Mouse (Mus musculus) brain, embryonic 14.5 days (tissue): ENCODE measurements around the gene Zfp866.

Source experiments
- CTCF ChIP-seq: fragments of 200-500 bp; IDR thresholded peaks from 2 replicates; pipeline ENCODE4 v1.5.1; 2012; ENCODE audit warnings: inconsistent platforms, mild to moderate bottlenecking, moderate library complexity, borderline replicate concordance; ENCODE audit not compliant: insufficient read depth, insufficient read length; ENCODE audit errors: extremely low read depth
- POLR2A ChIP-seq: fragments of 200-500 bp; IDR thresholded peaks from 2 replicates; pipeline ENCODE4 v1.6.1; 2012; ENCODE audit warnings: mild to moderate bottlenecking, inconsistent platforms, borderline replicate concordance; ENCODE audit not compliant: poor library complexity, insufficient read depth, insufficient read length, severe bottlenecking; ENCODE audit errors: extremely low read depth

GRCm38 (mm10) chr8:69794901-69795300 lies 3.9 kb upstream of the Zfp866 start:
- TF ChIP-seq CTCF = no peak
- TF ChIP-seq POLR2A = no peak
